Mouse (Mus musculus) cerebellum, adult 11-12 months (tissue): ENCODE data around the gene Myo16.
A peak's percentile ranks its signal among the peaks of the same experiment; 100 is the strongest.

Experiments
- DNase-seq: peaks from one replicate; pipeline ENCODE4 v3.0.0; 2022

Myo16 gene

DNA sequence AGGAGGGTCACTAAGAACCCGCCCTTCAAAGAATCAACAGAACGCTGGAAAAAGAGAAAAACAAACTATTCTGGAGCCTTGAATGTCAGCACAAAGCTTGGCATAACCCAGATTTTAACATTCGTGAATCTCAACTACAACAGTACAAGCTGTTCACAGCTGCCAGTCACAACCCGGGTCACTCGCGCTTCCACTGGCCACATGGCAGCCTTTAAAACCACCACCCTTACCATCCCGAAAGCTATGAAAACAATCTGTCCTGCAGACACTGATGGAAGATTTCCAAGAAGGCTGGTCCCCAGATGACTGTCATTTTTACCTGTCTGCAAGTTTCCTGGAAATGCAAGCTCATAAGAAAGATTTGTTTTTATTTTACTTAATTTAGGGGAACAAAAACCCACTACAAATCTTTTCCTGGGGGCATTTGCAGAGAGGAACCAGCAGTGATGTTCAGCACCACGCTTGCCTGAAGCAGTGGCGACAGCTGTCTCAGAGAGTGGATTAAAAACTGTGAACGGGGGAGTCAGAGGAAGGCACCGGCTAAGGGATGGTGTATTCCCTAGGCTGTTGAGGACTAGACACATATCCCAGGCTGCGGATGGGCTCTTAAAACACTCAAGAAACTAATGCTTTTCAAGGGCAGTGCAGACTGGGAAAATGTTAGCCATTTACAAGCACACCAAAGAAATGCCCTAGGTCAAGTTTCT lies 154.2 kb downstream of the Myo16 start:
- DNase-seq = no peak

- DNase-seq = no peak
Measured at GRCm38 (mm10) chr8:10310470-10310869, 156.8 kb downstream of the Myo16 start.

DNA sequence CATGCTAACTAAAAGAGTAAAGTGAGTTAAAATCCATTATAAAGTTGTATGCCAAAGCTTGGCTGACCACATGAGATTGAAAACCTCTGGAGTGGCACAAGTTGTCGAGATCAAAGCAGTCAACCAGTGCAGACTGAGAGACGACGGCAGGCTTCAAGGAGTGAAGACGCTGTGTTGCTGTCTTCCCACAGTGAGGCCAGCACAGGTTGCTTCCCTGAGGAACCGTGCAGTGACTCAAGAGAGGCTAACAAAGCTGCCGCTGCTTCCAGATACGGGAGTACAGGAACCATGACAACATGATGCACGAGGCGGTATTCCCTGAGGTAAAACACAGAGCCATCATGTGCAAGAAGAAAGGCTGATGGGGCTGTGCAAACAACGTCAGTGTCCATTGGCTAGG lies 158.6 kb downstream of the Myo16 start:
- no peak for DNase-seq

GRCm38 (mm10) chr8:10316201-10316600 lies 162.5 kb downstream of the Myo16 start:
- peak; percentile 17 for DNase-seq

DNA sequence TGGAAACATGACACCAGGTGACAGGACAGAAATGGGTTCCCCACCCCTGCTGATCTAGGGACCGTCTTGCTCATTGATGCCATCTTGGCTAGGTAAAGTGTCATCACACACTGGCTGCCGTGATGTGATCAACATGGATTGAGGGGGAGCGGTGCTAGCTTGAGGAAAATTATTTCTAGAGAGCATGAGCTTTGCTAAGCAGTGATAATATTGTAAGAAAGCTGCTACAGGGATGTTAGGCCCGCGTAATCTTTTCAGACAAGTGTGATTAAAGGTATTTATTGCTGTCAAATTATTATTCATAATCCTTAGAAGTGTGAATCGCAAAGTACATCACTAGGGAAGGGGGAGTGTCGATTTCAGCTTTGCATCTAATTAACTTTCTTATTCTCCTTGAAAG lies 164.4 kb downstream of the Myo16 start:
- DNase-seq = no peak

DNA sequence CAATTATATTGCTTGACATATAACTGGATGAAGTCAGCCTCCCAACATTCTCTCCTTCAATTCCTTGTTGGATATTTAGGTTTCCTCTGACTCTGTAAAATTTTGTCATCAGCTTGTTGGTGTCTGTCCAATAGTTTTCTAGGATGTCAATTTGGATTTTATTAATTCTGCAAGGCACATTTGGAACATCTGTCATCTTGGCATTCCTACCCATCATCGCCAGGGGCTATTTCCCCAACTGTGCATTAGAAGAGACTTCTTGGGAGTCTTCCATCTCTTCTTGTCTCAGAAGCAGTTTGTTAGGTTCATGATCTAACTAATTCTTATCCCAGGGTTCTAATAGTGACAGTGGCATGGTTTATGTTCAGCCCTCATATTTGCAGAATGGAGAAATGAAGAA lies 196.7 kb downstream of the Myo16 start:
- DNase-seq = no peak

DNA sequence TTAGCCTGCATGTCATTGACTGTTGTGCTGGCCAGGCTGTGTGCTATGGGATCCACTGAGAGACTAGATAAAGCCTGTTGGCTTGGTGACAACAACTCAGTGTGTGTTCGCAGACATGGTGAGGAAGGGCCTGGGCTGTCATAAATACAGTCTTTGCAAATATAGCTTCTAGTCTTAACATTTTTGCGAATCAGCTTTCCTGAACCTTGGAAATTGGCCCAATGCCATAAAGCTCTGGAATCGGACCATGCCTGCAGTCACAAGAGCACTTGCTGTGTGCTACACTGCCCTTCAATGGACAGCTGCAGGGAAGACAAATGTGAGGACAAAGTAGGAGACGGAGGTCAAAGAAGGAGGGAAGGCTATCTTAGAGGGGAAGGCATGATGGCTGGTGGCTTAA lies 205.0 kb downstream of the Myo16 start:
- no peak for DNase-seq

- DNase-seq = no peak
Measured at GRCm38 (mm10) chr8:10362949-10363348, 209.2 kb downstream of the Myo16 start.

DNA sequence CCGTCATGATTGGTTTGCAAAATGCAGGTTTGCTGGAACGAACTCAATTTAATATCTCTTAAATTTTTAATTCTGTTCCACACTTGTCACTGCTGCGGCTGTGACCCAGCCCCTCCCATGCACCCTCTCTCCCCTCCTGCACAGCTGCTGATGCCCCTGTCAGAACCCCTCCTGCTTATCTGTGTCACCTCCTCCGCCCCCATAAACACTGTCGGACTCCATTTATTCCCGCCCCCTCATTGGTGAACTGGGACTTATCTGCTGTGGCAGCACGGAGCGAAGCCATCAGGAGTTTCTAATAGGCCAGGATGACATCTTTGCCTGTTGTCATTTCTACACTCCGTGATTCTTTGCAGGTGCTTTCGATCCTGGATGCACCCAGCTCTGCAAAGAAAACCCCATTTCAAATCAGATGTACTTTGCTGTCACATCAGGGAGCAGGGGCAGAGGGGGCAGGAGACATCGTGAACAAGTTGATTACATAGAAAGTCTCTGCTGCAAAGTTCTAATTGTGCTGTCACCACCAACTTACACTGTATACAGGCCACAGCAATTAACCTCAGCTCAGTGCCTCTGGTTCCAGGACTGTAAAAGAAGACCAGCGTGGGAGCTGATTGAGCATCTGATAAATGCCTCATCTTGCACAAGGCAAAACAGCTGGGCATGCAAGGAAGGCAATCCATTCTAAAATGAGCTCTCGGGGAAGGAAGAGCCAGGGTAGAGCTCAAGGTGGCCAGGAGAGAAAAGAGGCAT lies 210.1 kb downstream of the Myo16 start:
- DNase-seq = no peak

GRCm38 (mm10) chr8:10366141-10366540 lies 212.4 kb downstream of the Myo16 start:
- no peak for DNase-seq

- DNase-seq = no peak
Measured at GRCm38 (mm10) chr8:10372571-10372970, 218.9 kb downstream of the Myo16 start.

DNA sequence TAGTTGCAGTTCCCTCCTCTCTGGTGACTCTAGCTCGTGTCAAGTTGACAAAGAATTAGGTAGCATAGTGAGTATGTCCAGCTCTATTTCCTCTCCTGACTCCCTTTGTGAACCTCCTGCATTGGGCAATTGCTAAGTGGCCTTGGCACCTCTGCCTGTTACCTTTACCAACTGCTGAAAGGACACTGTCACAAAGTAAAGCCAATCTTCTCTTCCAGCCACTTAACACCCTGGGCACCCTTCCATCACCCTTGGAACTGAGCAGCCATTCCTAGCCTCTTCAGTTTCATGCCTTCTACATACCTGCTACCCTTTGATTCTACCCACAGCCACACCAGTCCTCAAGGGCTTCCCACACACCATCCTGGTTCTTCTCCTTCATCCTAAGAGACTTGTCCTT lies 233.4 kb downstream of the Myo16 start:
- no peak for DNase-seq

DNA sequence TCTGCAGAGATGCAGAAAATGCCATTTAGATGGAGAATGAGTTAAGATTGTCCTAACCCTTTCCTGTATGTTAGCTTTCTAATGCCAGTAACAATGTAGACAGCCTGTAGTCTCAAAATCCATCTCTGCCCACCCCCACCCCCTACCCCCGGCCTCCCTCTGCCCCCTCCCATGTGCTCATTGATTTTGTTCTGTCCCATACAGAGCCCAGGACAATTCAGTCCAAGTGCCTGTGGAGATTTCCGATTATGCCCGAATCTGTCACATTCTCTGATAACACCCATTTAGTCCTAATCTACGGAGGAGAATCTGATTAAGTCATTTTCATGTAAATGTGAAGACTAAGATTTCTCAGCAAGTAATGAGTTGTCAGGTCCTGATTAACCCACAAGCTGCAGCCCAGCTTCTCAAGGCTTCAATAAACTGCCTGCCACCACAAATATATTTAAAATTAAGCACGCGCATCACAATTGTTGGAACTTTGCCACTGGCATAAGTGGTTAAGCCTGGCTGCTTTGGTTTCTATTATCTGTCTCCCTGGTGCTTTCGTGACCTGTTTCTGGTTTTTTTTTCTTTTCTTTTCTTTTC lies 237.5 kb downstream of the Myo16 start:
- no peak for DNase-seq

DNA sequence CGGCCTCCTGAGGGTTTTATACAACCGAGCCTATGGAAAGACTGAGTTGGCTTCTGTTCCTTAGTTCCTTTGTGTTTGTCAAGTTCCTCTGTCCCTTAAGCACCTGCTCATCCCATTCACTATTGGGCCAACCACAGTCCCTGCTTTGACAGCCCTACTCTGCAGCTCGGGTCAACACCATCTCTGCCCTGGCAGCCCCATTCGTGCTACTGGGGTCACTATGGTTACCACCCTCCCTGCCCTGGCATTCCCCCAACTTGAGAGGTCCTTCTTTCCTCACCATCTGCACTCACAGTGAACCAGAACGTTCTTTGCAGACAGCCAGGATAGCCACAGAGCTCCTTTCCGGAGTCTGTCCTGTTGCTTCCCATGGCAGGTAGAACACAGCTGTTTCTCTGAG lies 238.2 kb downstream of the Myo16 start:
- no peak for DNase-seq

- DNase-seq = no peak
Measured at GRCm38 (mm10) chr8:10394506-10394905, 240.8 kb downstream of the Myo16 start.

DNA sequence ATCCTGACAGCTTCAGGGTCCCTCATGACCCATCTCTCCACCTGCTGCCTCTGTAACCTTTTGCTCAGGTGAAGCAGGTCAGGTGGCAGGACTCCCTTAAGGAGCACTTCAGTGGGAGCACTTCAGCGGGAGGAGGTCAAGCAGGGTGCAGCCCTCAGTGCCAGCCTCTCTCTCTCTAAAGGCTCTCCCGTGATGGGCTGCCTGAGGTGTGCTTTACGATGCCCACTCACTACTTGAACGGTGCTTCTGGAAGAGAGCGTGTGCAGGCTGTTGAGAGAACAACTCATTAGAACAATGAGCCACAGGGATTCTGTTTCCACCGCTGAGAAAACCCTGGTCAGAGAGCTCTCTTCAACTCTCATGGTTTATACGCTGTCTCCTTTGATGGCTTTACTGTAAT lies 241.4 kb downstream of the Myo16 start:
- no peak for DNase-seq

DNA sequence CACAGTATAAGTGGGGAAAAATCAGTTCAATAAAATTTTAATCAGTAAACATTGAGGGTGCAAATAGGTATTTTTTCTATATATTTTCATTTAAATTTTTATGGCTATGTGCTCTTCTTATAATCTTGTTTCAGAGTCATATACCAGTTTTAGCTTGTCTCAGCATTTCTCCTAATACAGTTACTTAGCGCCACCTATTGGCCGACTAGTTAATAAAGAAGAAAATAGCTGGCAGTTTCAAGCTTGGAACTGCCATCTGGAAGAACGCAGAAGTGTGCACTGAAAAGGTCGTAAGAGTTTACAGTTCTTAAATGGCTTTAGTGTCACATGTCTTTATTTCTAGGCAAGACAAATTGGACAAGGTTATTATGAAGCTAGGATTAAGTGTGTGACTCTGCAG lies 248.9 kb downstream of the Myo16 start:
- no peak for DNase-seq

GRCm38 (mm10) chr8:10405469-10405868 lies 251.8 kb downstream of the Myo16 start:
- no peak for DNase-seq

GRCm38 (mm10) chr8:10409043-10409442 lies 255.3 kb downstream of the Myo16 start:
- DNase-seq = no peak

DNA sequence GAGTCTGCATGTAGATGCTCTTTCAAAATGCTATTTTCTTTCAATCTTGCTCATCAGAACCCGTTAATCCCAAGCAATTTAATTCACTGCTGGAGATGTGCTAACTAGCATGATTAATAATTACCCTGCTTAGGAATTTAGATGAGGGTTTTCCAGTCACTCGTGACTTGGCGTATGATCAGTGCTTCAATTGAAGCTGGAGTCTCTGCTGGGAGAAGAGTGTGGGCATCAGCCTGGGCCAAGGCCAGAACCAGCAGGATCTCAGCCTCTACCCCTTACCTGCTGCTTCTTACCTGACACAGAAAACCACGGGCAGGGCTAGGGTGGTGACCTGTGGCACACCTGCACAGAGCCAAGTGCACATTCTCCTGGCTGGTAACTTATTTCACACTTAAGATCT lies 257.8 kb downstream of the Myo16 start:
- no peak for DNase-seq

DNA sequence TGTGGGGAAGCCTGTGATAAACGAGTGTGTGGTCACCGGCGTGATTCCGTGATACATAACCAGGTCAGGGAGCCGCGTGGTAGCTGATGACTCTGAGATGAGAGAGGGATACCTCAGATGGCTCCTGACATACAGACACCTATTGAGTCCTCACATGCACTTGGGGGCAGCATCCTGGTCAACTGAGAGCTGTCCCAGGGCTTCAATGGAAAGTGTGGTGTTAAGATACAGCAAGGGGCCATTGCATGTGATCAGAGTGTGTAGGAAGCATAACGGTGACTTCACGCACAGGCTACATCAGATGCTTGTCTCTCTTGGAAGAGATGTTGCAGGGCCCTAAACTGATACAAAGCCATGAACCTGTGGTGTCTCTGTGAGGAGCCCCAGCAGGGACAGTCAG lies 260.2 kb downstream of the Myo16 start:
- no peak for DNase-seq

- peak; percentile 19 for DNase-seq
Measured at GRCm38 (mm10) chr8:10414684-10415212, 261.0 kb downstream of the Myo16 start.

DNA sequence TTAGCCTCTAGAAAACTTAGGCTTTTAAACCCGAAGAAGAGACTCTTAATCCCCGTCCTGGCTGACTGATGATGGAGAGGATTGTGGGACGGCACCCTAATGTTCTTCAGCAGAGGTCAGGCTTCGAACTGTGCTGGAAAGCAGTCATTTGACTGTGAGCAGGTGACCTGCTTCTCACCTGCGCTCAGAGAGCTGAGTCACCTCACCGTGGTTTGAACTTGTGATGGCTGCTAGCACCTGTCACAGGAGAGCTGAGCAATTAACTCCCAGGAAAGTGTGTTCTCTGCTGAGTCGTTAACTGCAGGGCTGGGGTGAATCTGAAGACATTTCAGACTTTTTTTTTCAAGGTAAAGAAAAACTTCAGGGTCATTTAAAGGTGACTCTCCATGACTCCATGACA lies 261.6 kb downstream of the Myo16 start:
- DNase-seq = no peak

GRCm38 (mm10) chr8:10415885-10416284 lies 262.2 kb downstream of the Myo16 start:
- DNase-seq = no peak
